Mouse (Mus musculus): ENCODE results near the gene Crybb1. TPM values are rescaled to one million over a fixed set of nuclear protein-coding genes. Genes with fewer than 3 reads are reported as not detected.

The Crybb1 gene
- polyA plus RNA-seq, 1 experiment from 2014 or later: 2.9 TPM

GRCm38 (mm10) chr5:112291866-112292265, 36.3 kb downstream of the Crybb1 start:
- no peaks in the 10 kb centered on the region for H3K9me3 ChIP-seq
- no peak overlapping the region for H3K27ac ChIP-seq
- H3K4me2 ChIP-seq (replicated peaks): no peak overlapping the region
- peaks cover 15% of the 10 kb centered on the region; the same call in 1 of the 2 replicates for H3K4me1 ChIP-seq
- H3K36me3 ChIP-seq: no peaks in the 10 kb centered on the region
- no peaks in the 10 kb centered on the region for H3K27me3 ChIP-seq (replicated peaks)
- 88% methylated on average over 5 of the region's 5 CpGs for WGBS
- no peak for ATAC-seq (ENCODE audit: low FRiP score, low read depth)
- H3K9ac ChIP-seq: no peak overlapping the region
- H3K4me3 ChIP-seq: no peak overlapping the region

DNA sequence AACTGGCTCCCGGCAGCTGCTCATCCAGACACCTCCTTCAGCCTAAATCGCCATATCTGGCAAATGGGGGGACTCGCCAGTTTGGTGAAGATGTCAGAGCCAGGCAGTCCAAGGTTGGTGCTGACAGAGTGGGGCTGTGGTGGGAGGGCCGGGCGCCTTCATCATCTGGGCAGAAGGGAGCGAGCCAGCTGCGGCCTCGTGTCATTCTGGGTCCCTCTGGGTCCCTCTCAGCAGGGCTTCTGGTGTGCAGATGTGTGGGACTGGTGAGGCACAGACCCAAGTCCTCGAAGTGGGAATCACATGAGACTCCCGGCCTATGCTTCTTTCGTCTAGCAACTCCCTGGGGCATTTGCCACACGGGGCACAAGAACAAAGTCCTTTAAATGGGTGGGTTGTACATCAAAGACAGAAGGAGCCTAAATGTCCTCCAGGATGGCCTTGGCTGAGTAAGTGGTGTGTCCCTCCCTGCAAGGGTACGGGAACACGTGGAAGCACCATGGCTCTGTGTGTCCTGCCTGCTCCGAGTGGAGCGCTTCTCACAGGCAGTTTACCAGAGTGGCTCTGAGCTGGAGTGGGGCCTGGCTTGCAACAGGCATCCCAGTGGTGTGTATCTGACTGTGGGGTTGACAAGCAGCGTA, 36.8 kb downstream of the Crybb1 start:
- Histone ChIP-seq H3K9me3 (no peaks in the 10 kb centered on the region), H3K9ac (no peak overlapping the region), H3K4me3 (no peak overlapping the region), H3K36me3 (no peaks in the 10 kb centered on the region), H3K4me2 (replicated peaks) (no peak overlapping the region), H3K27me3 (replicated peaks) (no peaks in the 10 kb centered on the region), H3K27ac (no peak overlapping the region), H3K4me1 (peaks cover 15% of the 10 kb centered on the region; the same call in 1 of the 2 replicates)
- WGBS: 79% methylated on average over 17 of the region's 17 CpGs
- ATAC-seq (ENCODE audit: low FRiP score, low read depth): no peak

- Histone ChIP-seq H3K9me3 (no peaks in the 10 kb centered on the region), H3K36me3 (no peaks in the 10 kb centered on the region), H3K4me2 (replicated peaks) (no peak overlapping the region), H3K27ac (no peak overlapping the region), H3K4me1 (peaks cover 15% of the 10 kb centered on the region; the same call in 1 of the 2 replicates), H3K4me3 (no peak overlapping the region), H3K9ac (no peak overlapping the region), H3K27me3 (replicated peaks) (no peaks in the 10 kb centered on the region)
- WGBS: 89% methylated on average over 2 of the region's 2 CpGs
- ATAC-seq (ENCODE audit: low FRiP score, low read depth): no peak
Observed at GRCm38 (mm10) chr5:112293800-112294199, 38.2 kb downstream of the Crybb1 start.

- ATAC-seq (ENCODE audit: low FRiP score, low read depth): no peak
- Histone ChIP-seq H3K27me3 (replicated peaks) (no peaks in the 10 kb centered on the region), H3K9ac (no peak overlapping the region), H3K4me3 (no peak overlapping the region), H3K36me3 (no peaks in the 10 kb centered on the region), H3K27ac (no peak overlapping the region), H3K4me2 (replicated peaks) (no peak overlapping the region), H3K9me3 (no peaks in the 10 kb centered on the region), H3K4me1 (peaks cover 15% of the 10 kb centered on the region; the same call in 1 of the 2 replicates)
- WGBS: 54% methylated on average over 4 of the region's 4 CpGs
Observed at GRCm38 (mm10) chr5:112294696-112295095, 39.1 kb downstream of the Crybb1 start.

GRCm38 (mm10) chr5:112295162-112295561, 39.5 kb downstream of the Crybb1 start:
- Histone ChIP-seq H3K36me3 (no peaks in the 10 kb centered on the region), H3K4me1 (peaks cover 15% of the 10 kb centered on the region; the same call in 1 of the 2 replicates), H3K4me2 (replicated peaks) (no peak overlapping the region), H3K27ac (no peak overlapping the region), H3K9me3 (no peaks in the 10 kb centered on the region), H3K27me3 (replicated peaks) (no peaks in the 10 kb centered on the region), H3K9ac (no peak overlapping the region), H3K4me3 (no peak overlapping the region)
- 37% methylated on average over 8 of the region's 8 CpGs for WGBS
- ATAC-seq (ENCODE audit: low FRiP score, low read depth): no peak

- no peak for ATAC-seq (ENCODE audit: low FRiP score, low read depth)
- Histone ChIP-seq H3K27me3 (replicated peaks) (no peaks in the 10 kb centered on the region), H3K4me3 (no peak overlapping the region), H3K4me1 (peaks cover 15% of the 10 kb centered on the region; the same call in 1 of the 2 replicates), H3K27ac (no peak overlapping the region), H3K36me3 (no peaks in the 10 kb centered on the region), H3K9ac (no peak overlapping the region), H3K4me2 (replicated peaks) (no peak overlapping the region), H3K9me3 (no peaks in the 10 kb centered on the region)
- WGBS: 66% methylated on average over 8 of the region's 8 CpGs
Observed at GRCm38 (mm10) chr5:112295564-112295963, 39.9 kb downstream of the Crybb1 start.

DNA sequence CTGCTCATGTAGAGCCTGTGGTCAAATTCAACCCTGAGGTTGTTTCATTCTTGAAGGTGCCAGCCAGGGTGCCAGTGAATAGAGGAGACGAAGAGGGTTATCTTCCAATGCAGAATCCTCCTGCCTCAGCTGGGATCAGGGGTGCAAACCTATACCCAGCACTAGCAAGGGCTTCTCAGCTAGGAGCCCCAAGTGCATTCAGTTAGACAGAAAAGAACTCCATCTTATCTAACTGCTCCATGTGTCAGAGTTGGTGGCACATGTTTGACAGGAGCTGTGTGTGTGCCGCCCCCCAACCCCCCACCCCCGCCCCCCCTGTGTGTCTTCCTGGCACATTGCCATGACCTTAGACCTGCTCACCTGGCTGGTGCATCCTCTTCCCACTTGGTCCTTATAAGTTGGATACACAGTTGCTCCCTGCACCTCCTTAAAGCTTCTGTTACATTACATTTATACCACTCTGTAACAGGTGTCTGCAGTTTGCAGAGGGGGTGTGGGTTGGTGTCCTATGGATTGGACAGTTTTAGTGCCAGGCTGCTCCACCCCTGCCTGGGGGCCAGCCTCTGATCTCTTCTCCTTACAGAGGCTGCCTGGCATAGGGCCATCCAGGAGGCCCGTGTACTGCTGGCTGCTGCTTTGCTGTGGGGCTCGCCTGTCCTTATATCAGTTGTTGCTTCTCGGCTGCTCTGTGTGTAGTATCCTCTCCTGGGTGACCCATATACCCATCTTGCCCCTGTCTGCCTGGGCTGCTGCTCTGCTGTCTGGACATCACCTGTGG, 41.0 kb downstream of the Crybb1 start:
- H3K4me1 ChIP-seq: peaks cover 19% of the 10 kb centered on the region; the same call in 1 of the 2 replicates
- H3K27ac ChIP-seq: no peak overlapping the region
- no peak overlapping the region for H3K9ac ChIP-seq
- no peak for ATAC-seq (ENCODE audit: low FRiP score, low read depth)
- 81% methylated on average over 6 of the region's 6 CpGs for WGBS
- no peak overlapping the region for H3K4me3 ChIP-seq
- H3K36me3 ChIP-seq: no peaks in the 10 kb centered on the region
- no peak overlapping the region for H3K4me2 ChIP-seq (replicated peaks)
- no peaks in the 10 kb centered on the region for H3K9me3 ChIP-seq
- no peaks in the 10 kb centered on the region for H3K27me3 ChIP-seq (replicated peaks)

GRCm38 (mm10) chr5:112297257-112297656, 41.6 kb downstream of the Crybb1 start:
- Histone ChIP-seq H3K9ac (no peak overlapping the region), H3K9me3 (no peaks in the 10 kb centered on the region), H3K36me3 (no peaks in the 10 kb centered on the region), H3K27ac (no peak overlapping the region), H3K27me3 (replicated peaks) (no peaks in the 10 kb centered on the region), H3K4me3 (no peak overlapping the region), H3K4me1 (peaks cover 19% of the 10 kb centered on the region; the same call in 1 of the 2 replicates), H3K4me2 (replicated peaks) (no peak overlapping the region)
- 83% methylated on average over 2 of the region's 2 CpGs for WGBS
- ATAC-seq (ENCODE audit: low FRiP score, low read depth): no peak

GRCm38 (mm10) chr5:112298226-112298988, 42.8 kb downstream of the Crybb1 start:
- H3K4me3 ChIP-seq: no peak overlapping the region
- no peaks in the 10 kb centered on the region for H3K27me3 ChIP-seq (replicated peaks)
- H3K4me2 ChIP-seq (replicated peaks): no peak overlapping the region
- H3K4me1 ChIP-seq: peaks cover 19% of the 10 kb centered on the region; the same call in 1 of the 2 replicates
- WGBS: 90% methylated on average over 12 of the region's 12 CpGs
- H3K9me3 ChIP-seq: no peaks in the 10 kb centered on the region
- H3K27ac ChIP-seq: no peak overlapping the region
- H3K36me3 ChIP-seq: no peaks in the 10 kb centered on the region
- no peak overlapping the region for H3K9ac ChIP-seq
- ATAC-seq (ENCODE audit: low FRiP score, low read depth): no peak

- no peaks in the 10 kb centered on the region for H3K27me3 ChIP-seq (replicated peaks)
- peaks cover 16% of the 10 kb centered on the region; the same call in 1 of the 2 replicates for H3K4me1 ChIP-seq
- no peak overlapping the region for H3K4me2 ChIP-seq (replicated peaks)
- ATAC-seq (ENCODE audit: low FRiP score, low read depth): no peak
- no peak overlapping the region for H3K9ac ChIP-seq
- H3K27ac ChIP-seq: no peak overlapping the region
- no peak overlapping the region for H3K4me3 ChIP-seq
- no peaks in the 10 kb centered on the region for H3K36me3 ChIP-seq
- H3K9me3 ChIP-seq: no peaks in the 10 kb centered on the region
- WGBS: 89% methylated on average over 4 of the region's 4 CpGs
Observed at GRCm38 (mm10) chr5:112299399-112299798, 43.8 kb downstream of the Crybb1 start.

- Histone ChIP-seq H3K4me3 (no peak overlapping the region), H3K27me3 (replicated peaks) (no peaks in the 10 kb centered on the region), H3K9ac (no peak overlapping the region), H3K9me3 (no peaks in the 10 kb centered on the region), H3K4me2 (replicated peaks) (no peak overlapping the region), H3K4me1 (peaks cover 9% of the 10 kb centered on the region; the same call in 1 of the 2 replicates), H3K27ac (no peak overlapping the region), H3K36me3 (no peaks in the 10 kb centered on the region)
- no peak for ATAC-seq (ENCODE audit: low FRiP score, low read depth)
- 88% methylated on average over 2 of the region's 2 CpGs for WGBS
Observed at GRCm38 (mm10) chr5:112300112-112300511, 44.5 kb downstream of the Crybb1 start.

- Histone ChIP-seq H3K9me3 (no peaks in the 10 kb centered on the region), H3K4me2 (replicated peaks) (no peak overlapping the region), H3K4me3 (no peak overlapping the region), H3K27me3 (replicated peaks) (no peaks in the 10 kb centered on the region), H3K36me3 (no peaks in the 10 kb centered on the region), H3K27ac (no peak overlapping the region), H3K4me1 (0 out of 2 replicates have a peak, but pooled peaks cover 3% of the 10 kb centered on the region), H3K9ac (no peak overlapping the region)
- 92% methylated on average over 6 of the region's 6 CpGs for WGBS
- no peak for ATAC-seq (ENCODE audit: low FRiP score, low read depth)
Observed at GRCm38 (mm10) chr5:112300721-112301308, 45.2 kb downstream of the Crybb1 start.
